Mouse (Mus musculus) spleen, adult 2 months (tissue): Measurements from ENCODE around the gene Gm17660.

Source experiments
- CTCF ChIP-seq: fragments of 200-500 bp; IDR thresholded peaks from 2 replicates; pipeline ENCODE4 v1.5.1; 2011; ENCODE audit warnings: mild to moderate bottlenecking, inconsistent platforms; ENCODE audit not compliant: insufficient read depth, insufficient read length, insufficient replicate concordance; ENCODE audit errors: extremely low read depth
- POLR2A ChIP-seq: fragments of 200-500 bp; IDR thresholded peaks from 2 replicates; pipeline ENCODE4 v1.6.1; 2011; ENCODE audit warnings: low read depth, low read length, inconsistent platforms

DNA sequence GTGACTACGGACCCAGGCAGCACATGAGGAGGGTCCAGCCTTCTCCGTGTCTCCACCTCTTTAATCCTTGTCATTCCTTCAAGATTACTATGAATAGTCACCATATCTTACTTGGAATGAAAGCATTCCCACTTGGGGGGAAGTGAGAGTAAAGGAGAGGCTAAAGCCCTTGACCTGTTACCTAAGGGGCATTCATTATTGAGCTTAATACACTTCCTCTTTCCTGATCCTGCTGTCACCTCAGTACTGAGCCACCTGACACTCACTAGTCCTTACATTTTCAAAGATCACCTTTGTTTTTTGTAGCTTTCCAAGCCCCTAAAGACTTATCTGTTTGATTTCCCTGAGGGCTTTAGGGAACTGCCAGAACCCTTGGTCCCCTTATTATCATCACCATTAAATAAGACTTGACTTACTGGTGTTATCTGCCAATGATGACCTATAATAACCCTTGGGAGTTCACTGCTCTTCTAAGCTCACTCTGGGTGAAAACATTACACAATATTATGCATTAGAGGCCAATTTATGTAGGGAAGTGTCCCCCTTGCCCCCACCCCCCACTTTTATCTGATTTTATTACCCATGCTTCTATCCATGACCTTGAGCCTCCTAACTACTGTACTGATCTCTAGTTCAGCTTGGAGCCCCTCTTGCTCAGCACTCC is 44.8 kb downstream of the Gm17660 start:
- no peak for TF ChIP-seq CTCF
- TF ChIP-seq POLR2A = no peak
